In the genomic region with DNA sequence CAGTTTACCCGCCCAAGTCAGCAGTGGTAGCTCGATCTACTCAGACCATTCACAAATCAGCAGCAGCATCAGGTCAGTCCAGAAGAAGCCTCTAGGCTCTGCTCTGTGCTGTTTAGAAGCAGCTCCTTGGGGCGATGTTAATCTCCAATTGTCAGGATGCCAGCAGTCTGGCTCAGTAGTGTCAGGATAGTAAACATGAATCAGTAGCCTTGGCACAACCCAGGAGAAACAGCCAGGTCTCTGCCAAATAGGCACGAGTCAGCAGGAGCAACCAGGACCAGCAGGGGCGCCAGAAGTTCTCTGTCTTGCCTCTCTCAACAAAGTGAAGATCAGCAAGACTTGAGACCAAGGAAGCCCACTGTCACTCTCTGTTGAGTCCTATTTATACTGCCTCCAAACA, we compare ENCODE assay signal across 14 mouse cellular contexts.
DNase-seq lines count a peak whose midpoint lies in the region; ATAC-seq lines count a peak whose summit lies in the region.
"Had no signal": no experiment of that assay in that cellular context is flagged by ENCODE, and none has a peak within 500 bp of the region (broad histone marks: within the 10 kb centered on the region; RNA-seq: fewer than 3 reads in every experiment).

No protein-coding gene starts in this region.

- peak; percentile 45 for DNase-seq in kidney, adult 9 months
- no peak for DNase-seq in kidney, postnatal 14 days
- peak; percentile 16 for DNase-seq in ZHBTc4 (ENCODE audit: low read depth, low spot score)
- DNase-seq in cerebellum, adult 11-12 months = peak; percentile 34
- peak; percentile 33 to 55 for DNase-seq in kidney, postnatal 25 days
- DNase-seq in testis, postnatal 10 days (ENCODE audit: low spot score) = no peak
- DNase-seq in frontal cortex, postnatal 10 days (ENCODE audit: low spot score in 2 of 2) = no peak
- DNase-seq in hindbrain, embryonic 14.5 days (ENCODE audit: low spot score) = no peak
- DNase-seq: heart, adult 2 months; lung, adult 18-20 months; spleen, adult 18-20 months; thymus, postnatal 4 days had no signal

- no peak overlapping the region for H3K9ac ChIP-seq in hindbrain, embryonic 14.5 days
- H3K9ac ChIP-seq: hindbrain, embryonic 15.5 days; midbrain, embryonic 12.5 days had no signal

- H3K36me3 ChIP-seq in hindbrain, embryonic 14.5 days (replicated peaks; ENCODE audit: control insufficient read depth, insufficient read depth) = no peaks in the 10 kb centered on the region
- H3K36me3 ChIP-seq: hindbrain, embryonic 15.5 days; midbrain, embryonic 12.5 days had no signal

- ATAC-seq in hindbrain, embryonic 14.5 days (ENCODE audit: low FRiP score) = no peak

- H3K9me3 ChIP-seq in hindbrain, embryonic 14.5 days (ENCODE audit: control insufficient read depth, low read length) = no peaks in the 10 kb centered on the region
- H3K9me3 ChIP-seq: hindbrain, embryonic 15.5 days; midbrain, embryonic 12.5 days had no signal

- H3K27ac ChIP-seq in hindbrain, embryonic 14.5 days = no peak overlapping the region
- H3K27ac ChIP-seq: heart, adult 2 months; hindbrain, embryonic 15.5 days; midbrain, embryonic 12.5 days had no signal

- peaks cover 14% of the 10 kb centered on the region; the same call in 1 of the 2 replicates for H3K4me1 ChIP-seq in hindbrain, embryonic 14.5 days (replicated peaks; ENCODE audit: control insufficient read depth, insufficient read depth, low read length)

- H3K4me2 ChIP-seq in hindbrain, embryonic 14.5 days (replicated peaks) = no peak overlapping the region
- H3K4me2 ChIP-seq: hindbrain, embryonic 15.5 days; midbrain, embryonic 12.5 days had no signal

- no peaks in the 10 kb centered on the region for H3K27me3 ChIP-seq in hindbrain, embryonic 14.5 days (ENCODE audit: control insufficient read depth, insufficient read depth, low read length)
- H3K27me3 ChIP-seq: hindbrain, embryonic 15.5 days; midbrain, embryonic 12.5 days had no signal

- no peak overlapping the region for H3K4me3 ChIP-seq in hindbrain, embryonic 14.5 days (replicated peaks; ENCODE audit: low read length)
- H3K4me3 ChIP-seq: heart, adult 2 months; hindbrain, embryonic 15.5 days; midbrain, embryonic 12.5 days had no signal

- 81% methylated on average over 5 of the region's 5 CpGs for WGBS in hindbrain, embryonic 14.5 days

Comparison
In these comparisons a context has a peak if more than half of its experiments do, and no peak if none do; other contexts are left out.
1. DNase-seq: peak in kidney, adult 9 months (single experiment), ZHBTc4 (single experiment), cerebellum, adult 11-12 months (single experiment) and kidney, postnatal 25 days (2 of 2); none in kidney, postnatal 14 days (single experiment), testis, postnatal 10 days (single experiment), frontal cortex, postnatal 10 days (0 of 2) and hindbrain, embryonic 14.5 days (single experiment).